Mouse (Mus musculus) myocyte (in vitro differentiated cells): ENCODE measurements at regions not wholly inside any gene's neighbourhood (a gene's known extent, or its start where the extent isn't known, plus 50 kb on each side); places are given as distances from the start of the nearest gene placed in this dataset.

Experiments used
- CEBPB ChIP-seq: IDR thresholded peaks from 2 replicates; pipeline ENCODE4 v1.6.1; 2011; ENCODE audit warnings: mild to moderate bottlenecking, moderate library complexity; ENCODE audit not compliant: poor library complexity, insufficient read depth, severe bottlenecking
- E2F4 ChIP-seq: IDR thresholded peaks from one replicate; pipeline ENCODE4 v1.6.1; 2011; ENCODE audit warnings: mild to moderate bottlenecking, control low read depth, moderate library complexity; ENCODE audit not compliant: insufficient read depth
- MAX ChIP-seq: IDR thresholded peaks from one replicate; pipeline ENCODE4 v1.6.1; 2011; ENCODE audit warnings: low read depth, mild to moderate bottlenecking, control low read depth
- MYOD1 ChIP-seq, 3 experiments: IDR thresholded peaks; one replicate each; pipeline ENCODE4 v1.6.1; 2011; ENCODE audit warnings: control low read depth in 2 of 3, low read depth in 2 of 3, mild to moderate bottlenecking in 2 of 3, moderate library complexity in 1 of 3; ENCODE audit not compliant: insufficient read length in 2 of 3, control insufficient read depth in 1 of 3
- MYOG ChIP-seq, 3 experiments: IDR thresholded peaks; one replicate each; pipeline ENCODE4 v1.6.1; 2011; ENCODE audit warnings: control low read depth in 2 of 3, low read depth in 2 of 3, mild to moderate bottlenecking in 2 of 3; ENCODE audit not compliant: insufficient read length in 2 of 3, control insufficient read depth in 1 of 3, insufficient read depth in 1 of 3
- POLR2A ChIP-seq: IDR thresholded peaks from one replicate; pipeline ENCODE4 v1.6.1; 2011; ENCODE audit warnings: low read depth, mild to moderate bottlenecking, control low read depth, moderate library complexity; ENCODE audit not compliant: insufficient read length
- POLR2AphosphoS2 ChIP-seq: IDR thresholded peaks from one replicate; pipeline ENCODE4 v1.6.1; 2011; ENCODE audit warnings: low read depth, control low read depth; ENCODE audit not compliant: insufficient read length
- REST ChIP-seq: IDR thresholded peaks from one replicate; pipeline ENCODE4 v1.6.1; 2011; ENCODE audit warnings: mild to moderate bottlenecking, control low read depth, moderate library complexity; ENCODE audit not compliant: insufficient read depth, insufficient read length
- SRF ChIP-seq: IDR thresholded peaks from one replicate; pipeline ENCODE4 v1.6.1; 2011; ENCODE audit warnings: low read depth; ENCODE audit not compliant: control insufficient read depth, insufficient read length
- TCF12 ChIP-seq: IDR thresholded peaks from one replicate; pipeline ENCODE4 v1.6.1; 2011; ENCODE audit warnings: mild to moderate bottlenecking, control low read depth; ENCODE audit not compliant: poor library complexity, insufficient read depth, severe bottlenecking
- TCF3 ChIP-seq: IDR thresholded peaks from one replicate; pipeline ENCODE4 v1.6.1; 2011; ENCODE audit warnings: low read depth, control low read depth; ENCODE audit not compliant: insufficient read length
- USF1 ChIP-seq: IDR thresholded peaks from one replicate; pipeline ENCODE4 v1.6.1; 2011; ENCODE audit warnings: low read depth, mild to moderate bottlenecking, control low read depth, moderate library complexity

DNA sequence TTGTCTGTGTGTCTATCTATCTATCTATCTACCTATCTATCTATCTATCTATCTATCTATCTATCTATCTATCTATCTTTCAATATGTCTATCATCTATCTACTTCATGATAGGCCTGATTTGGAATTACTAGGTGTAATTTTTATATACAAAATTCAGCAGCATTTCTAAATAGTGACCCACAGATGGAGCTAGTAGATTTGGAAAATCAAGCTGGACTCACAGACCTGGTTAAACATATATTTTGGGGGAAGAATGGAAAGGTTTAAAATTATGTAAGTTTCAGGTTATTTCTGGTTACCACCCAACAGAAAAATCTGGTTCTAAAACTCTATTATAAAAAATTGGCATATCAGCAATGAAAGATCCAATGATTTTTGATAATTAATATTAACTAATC lies 383.7 kb downstream of the Fam181b start:
- no peak for TF ChIP-seq CEBPB
- no peak for TF ChIP-seq MYOD1 (IDR thresholded peaks at IDR 0.05; ENCODE audit: control insufficient read depth in 1 of 3, insufficient read length in 2 of 3, low read depth in 2 of 3)
- TF ChIP-seq POLR2A: no peak
- no peak for TF ChIP-seq USF1
- TF ChIP-seq MYOG (IDR thresholded peaks at IDR 0.05; ENCODE audit: control insufficient read depth in 1 of 3, insufficient read depth in 1 of 3, insufficient read length in 2 of 3, low read depth in 2 of 3): no peak
- no peak for TF ChIP-seq REST
- TF ChIP-seq SRF: no peak
- no peak for TF ChIP-seq POLR2AphosphoS2
- no peak for TF ChIP-seq TCF3
- no peak for TF ChIP-seq TCF12
- TF ChIP-seq E2F4: no peak
- TF ChIP-seq MAX: no peak
